Mouse (Mus musculus) left cerebral cortex, adult 11 months (tissue): ENCODE measurements around the gene Foxp1.

ENCODE experiments used
- DNase-seq: peaks from one replicate; pipeline ENCODE4 v3.0.0; 2022; ENCODE audit warnings: low spot score

The Foxp1 gene

DNA sequence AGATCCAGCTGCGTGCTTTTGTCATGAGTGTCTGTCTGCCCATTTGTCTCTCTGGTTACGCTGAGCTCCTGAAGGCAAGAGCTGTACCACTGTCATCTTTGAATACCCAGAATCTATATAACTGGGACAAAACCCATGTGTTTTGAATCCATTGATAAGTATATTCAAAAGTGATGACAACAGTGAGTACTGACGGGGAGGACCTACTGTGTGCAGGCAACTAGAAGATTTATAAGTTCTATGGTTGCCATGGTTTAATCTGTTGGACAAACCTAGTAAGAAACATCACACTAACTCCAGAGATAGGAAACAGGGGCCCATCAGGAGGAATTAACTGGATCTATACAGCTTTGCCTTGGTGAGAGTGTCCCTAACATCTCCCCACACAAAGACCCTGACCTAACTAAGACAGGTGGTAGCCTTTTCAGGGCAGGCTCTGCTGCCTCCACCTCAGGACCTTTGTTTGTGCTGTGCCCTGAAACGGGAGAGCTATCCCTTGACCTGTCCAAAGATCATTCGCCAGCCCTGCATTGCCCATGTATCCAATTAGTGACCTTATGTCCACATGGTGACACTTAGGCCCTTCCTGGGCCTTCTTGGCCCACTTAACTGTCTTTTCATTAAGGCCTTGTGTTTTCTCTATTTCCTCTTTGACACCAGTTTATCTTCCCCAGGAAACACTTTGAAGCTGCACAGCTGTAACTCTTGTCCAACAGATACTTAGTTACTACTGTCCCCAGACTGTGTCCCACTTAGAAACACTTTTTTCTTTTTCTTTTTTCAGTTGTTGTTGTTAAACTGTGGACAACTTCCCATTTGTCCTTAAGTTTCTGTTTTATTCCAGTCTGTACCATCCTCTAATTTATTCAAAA lies 530.4 kb downstream of the Foxp1 start:
- no peak for DNase-seq

DNA sequence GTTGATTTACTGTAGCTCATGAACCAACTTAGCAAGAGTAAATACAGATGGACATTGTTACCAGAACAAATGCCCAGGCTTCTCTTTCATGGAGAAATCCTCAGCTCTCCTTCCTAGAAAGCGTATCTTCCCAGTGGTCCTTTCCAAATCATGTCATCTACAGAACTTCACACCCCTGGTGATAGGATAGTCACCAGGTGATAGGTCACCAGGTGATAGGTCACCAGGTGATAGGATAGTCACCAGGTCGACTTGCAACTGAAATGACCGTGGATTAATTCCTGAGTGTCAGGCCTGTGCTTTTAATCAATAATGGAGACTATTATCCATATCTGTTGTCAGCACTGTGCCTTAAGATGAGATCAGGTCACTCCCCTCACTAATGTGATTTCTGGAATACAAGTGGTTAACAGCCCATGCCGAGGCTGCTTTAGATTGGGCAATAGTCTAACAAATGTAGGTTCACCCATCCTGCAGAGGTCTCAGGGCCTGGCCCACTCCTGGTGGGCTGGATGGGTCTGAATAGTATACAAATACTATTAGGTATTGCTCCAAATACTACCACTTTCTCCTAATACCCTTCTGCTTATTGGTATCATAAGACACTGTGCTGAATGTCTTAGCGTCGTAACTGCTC lies 534.9 kb downstream of the Foxp1 start:
- no peak for DNase-seq

DNA sequence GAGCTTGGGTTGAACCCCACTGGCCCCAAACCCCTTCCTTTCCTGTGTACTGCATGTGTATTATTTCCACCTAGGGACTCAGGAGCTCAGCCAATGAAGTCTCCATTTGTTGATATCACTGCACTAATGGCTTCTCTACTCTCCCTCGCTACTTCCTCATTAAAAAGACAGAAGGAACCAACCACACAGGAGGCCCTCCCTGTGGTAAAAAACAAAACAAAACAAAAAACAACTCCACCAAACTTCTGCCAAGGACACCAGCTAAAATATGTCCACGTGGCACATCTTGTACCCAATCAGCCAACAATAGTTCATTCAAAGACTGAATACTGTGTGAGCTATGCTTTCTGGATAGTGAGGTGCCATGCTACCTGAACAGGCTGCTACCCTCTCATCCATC lies 537.1 kb downstream of the Foxp1 start:
- DNase-seq: no peak

DNA sequence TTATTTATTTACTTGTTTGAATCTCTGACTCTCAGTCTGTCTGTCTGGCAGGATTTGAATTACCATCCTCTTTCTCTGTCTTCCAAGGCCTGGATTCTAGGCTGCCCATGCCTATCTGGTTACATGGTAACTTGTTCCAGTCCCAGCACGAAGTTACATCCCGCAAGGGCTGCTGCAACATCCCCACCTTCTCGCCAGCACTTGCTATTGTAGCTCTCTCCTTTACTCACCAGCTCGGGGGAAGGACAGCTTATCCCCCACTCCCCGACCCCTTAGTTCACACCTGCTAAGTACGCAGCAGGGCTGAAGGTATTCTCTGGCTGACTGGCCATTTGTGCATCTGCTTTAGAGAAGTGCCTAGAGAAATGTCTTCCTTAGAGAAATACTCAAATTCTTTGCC lies 537.9 kb downstream of the Foxp1 start:
- DNase-seq: no peak

DNA sequence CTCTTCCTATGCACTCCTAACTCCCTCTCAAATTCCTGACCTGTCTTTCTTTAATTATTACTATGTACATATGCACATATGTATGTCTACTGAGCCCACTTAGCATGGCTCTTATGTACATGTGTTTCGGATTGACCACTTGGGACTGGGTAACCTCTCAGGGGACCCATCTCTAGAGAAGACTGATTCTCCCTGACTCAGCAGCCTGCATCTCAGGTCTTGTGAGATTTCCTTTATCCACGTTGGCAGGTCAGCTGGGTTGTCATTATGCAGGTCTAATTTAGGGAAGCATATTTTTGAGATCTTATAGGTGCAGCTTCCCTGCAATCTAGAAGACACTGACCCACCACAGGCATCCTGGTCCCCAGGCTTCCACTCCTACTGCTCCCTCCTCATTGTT lies 538.5 kb downstream of the Foxp1 start:
- no peak for DNase-seq

DNA sequence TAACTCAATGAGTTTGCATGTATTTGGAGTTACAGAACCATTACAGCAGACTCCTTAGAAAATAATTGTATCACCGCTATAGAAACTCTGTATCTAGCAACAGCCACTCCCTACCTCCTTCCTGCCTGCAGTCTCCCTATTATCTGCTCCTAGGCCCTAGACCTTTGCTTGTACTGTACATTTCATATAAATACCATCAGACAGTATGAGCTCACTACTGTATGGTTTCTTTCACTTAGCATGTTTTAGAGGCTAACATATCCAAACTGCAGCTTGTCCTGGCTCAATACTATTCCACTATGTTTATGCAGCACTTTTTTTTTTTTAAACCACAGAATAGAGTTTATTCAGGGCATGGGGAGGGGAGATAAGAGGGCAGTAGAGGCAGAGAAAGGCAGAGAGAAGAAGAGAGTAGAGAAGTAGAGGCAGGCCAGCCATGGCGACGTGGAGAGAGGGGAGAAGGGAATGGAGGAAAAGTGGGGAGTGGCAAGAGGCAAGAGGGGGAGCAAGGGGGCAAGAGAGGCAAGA lies 539.1 kb downstream of the Foxp1 start:
- no peak for DNase-seq

DNA sequence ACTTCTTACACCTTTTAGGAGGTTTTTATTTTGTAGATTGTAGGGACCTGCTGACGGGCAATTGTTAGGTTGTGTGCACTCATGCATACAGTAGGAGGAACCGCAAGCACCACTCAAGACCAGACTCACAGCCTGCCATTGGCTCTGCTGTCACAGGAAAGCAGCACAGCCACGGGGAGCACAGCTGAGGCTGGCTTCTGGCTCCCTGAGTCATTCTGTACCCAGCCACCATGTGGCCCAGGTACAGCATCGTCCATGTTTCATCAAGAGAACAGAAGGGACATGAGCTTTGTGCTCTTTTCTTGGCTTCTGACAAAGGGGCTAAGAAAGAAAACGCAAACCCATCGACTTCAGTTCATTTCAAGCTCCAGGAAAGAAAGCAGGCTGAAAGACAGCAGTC lies 541.3 kb downstream of the Foxp1 start:
- DNase-seq: no peak

DNA sequence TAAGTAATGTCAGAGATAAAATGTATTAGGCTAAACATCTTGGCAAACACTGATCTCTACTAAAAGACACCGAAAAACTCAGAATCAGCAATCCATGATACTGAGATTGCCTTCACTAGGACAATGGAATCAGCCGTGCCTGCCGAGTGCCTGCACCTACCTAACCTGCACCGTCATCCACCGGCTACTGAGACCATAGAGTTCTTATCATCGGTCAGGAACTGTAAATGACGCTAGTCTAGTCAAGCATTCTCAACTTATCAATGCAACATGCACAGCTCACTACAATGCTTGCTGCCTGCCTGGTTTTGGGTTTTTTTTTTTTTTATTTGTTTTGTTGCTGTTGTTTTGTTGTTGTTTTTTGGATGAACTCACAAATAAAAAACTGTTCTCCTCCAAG lies 542.1 kb downstream of the Foxp1 start:
- no peak for DNase-seq

DNA sequence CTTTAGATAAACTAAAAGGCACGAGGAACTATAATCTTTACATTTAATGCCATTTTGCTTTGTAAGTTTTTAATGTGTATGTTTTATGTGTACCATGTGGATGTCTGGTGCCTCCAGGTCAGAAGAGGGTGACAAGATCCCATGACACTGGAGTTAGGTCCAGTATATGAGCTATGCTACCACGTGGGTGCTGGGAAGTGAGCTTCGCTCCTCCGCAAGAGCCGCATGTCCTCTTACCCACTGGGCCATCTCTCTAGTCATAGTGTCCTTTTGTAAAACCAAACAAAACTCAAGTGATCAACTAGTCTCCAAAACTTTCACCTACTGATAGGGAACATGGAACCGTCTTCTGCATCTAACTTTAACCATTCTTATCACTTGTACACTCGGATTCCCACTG lies 542.5 kb downstream of the Foxp1 start:
- DNase-seq: no peak

DNA sequence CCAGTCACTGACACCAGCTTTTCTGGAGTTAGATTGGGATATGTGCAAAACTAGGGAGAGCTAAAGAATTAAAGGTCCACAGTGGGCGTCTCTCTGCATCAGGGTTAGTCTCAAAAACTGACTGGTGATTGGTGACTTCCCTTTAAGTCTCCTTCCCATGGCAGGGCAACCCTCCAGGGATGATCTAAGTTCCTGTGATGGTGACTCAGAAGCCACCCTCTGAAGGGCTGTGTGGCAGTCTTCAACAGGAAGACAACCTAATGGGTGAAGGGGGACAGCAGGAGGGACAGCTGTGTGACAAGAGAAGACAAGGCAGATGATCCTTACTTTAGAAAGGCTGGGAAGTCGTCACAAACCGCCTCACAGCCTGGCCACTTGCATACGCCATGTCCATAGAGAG lies 544.7 kb downstream of the Foxp1 start:
- DNase-seq: no peak

DNA sequence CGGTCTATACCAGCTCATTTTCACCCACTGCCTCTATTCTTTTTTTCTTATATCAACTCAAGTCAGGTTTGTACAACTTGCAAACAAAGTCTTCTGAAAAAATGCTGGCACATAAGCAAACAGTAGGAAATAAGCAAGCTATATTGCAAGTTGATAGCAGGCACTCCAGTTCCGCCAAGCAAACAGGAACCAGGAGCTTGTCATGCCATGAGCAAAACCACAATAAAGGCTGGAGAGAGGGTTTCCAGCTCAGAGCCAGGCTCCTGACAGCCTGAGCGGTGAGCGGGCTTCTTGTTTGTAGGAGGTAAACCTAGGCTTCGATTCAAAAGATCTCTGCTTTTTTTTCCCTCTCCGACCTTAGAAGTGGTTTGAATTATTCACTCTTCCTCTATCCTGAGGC lies 546.6 kb downstream of the Foxp1 start:
- no peak for DNase-seq

DNA sequence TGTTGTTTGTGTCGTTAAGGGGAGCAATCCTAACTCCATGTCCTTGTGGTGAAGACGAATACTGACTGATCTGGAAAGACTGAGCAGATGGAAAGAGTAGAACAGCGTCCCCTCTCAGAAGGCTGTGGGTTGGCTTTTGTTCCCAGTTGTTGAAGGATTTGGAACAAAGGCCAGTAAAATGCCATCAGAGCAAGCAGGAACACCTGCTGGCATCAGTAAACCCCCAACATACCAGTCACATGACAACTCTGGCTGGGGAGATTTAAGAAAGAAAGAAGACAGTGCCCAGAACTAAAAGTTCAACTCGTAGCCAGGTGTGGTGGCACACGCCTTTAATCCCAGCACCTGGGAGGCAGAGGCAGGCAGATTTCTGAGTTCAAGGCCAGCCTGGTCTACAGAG lies 549.1 kb downstream of the Foxp1 start:
- DNase-seq: no peak

DNA sequence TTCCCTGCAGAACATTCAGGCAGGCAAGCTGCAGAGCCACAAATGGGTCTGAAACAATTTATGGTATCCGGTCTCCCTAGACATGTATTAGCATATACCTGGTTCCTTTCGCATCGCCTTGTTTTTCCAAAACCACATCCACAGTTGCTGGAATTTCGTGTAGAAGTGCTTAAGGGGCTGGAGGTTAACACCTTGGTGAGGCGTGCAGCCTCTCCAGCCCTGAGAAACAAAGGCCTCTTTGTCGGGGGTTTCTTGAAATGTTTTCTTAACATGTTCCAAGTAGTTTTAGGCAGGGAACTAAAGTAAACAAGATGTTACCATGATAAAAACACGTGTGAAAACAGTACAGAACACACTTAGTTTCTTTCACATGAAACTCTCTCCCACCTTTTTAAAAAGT lies 550.1 kb downstream of the Foxp1 start:
- no peak for DNase-seq

DNA sequence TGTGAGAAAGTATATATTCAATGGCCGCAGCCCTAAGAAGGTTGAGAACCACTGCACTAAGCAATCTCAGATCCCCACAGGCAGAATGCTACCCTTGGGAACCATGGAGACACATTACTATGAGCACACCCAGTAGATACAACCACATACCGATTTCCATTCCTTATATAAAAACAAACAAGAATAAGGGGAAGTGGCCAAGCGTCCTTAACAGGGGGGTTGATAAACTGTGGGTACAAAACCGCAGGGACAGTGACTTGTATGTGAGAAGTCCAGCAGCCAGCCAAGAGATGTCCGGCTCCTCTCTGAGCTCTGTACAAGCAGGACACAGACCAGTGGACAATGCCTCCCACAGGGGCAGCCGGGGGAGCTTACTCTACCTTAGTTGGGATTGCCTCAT lies 563.2 kb downstream of the Foxp1 start:
- no peak for DNase-seq

DNA sequence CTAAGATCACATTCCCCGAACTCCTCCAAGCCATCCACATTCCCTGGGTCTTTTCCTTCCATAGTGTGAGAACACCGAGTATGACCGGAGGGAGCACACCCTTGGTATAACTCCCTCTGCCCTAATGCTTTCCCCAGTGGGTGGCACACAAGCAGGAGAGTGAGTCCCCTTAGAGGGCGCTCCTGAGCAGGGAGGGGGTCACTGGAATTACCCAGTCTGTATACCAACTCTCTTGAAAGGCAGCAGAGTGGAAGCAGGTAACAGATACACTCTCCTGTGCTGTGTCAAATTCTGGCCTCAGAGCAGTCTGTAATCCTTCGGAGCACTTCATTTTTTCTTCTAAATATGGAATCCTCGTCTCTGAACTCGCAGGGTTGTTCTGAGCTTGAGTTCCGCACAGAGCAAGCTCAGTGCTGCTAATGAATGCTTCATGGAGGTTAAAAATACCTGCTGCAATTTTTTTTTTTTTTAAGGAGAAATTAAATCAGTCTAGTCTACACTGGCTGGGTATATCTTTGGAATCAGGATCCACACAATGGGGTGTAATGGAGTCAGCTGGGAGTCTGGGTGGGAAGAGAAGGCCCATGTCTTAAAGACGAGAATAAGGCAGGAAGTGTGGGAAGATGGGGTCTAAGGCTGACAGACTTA lies 565.9 kb downstream of the Foxp1 start:
- no peak for DNase-seq

DNA sequence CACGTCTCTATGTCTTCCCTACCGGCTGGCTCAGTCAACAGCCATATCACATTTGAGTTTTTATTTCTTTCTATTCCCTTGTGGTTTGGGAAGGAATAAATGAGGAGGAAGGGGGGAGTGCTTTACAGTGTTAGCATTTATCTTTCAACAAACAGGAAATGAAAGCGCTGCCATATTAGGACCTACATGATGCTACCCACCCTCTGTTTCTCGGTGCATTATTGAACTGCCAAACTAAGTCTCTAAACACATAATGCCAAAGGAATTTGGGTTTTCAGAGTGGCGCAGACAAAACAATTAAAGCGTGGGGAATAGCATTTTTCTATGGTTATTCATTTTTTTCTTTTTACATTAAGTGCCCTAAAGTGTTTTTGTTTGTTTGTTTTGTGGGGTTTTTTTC lies 566.8 kb downstream of the Foxp1 start:
- DNase-seq: no peak

DNA sequence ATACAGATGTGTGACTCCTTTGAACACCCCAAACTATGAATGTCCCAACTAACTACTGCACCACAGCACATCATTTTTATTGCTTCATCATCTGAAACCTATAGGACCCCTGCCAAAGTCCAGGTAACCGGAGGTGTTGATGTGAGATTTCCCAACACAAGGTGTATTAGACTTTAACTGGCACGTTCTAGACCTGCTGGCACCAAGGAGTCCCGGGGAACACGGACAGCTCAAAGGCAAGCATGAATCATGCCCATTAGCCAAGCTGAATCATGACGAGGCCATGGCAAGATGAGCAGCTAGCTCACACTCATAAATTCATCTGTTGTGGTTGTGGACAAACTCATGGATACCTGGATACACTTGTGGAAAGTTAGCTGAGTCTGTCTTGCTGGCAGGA lies 568.1 kb downstream of the Foxp1 start:
- no peak for DNase-seq

DNA sequence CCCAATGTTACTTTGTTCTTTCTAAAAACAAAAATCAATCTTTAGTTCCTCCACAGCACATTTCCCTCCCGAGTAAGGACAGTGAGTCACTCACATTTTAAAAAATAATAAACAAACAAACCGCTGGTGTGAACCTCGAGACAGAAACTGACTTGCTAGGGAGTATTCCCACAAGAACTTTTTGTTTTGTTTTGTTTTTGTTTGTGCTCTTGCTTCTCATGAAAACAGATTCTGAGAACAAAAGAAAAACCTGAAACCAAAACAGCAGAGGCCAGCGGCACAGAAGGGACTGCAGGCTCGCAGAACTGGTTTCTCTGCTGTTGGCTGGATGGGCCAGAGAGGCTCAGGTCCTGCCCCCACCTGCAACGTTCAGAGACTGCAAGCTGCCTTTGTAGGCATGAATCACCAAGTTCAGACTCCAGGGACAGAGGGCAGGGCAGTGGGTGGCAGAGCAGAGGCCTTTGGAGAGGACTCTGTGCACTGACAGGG lies 572.8 kb downstream of the Foxp1 start:
- no peak for DNase-seq

DNA sequence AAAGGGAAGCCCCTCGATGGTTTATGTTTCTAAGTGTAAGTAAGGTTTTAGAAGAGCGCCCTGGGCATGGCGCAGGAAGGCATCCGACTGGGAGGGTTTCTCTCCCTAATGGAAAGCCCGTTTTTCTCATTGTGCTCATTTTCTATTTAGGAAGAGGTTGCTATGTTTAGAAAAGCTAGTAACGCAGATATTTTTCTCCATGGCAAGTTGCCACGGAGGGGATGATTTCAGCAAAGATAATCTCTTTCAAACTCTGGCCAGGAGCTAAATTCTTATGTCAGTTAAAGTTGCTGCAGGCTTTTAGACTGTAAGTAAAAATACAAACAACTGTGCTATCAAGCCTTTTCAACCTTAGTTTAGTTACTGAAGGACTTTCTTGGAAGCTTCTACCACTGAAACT lies 573.2 kb downstream of the Foxp1 start:
- DNase-seq: no peak

DNA sequence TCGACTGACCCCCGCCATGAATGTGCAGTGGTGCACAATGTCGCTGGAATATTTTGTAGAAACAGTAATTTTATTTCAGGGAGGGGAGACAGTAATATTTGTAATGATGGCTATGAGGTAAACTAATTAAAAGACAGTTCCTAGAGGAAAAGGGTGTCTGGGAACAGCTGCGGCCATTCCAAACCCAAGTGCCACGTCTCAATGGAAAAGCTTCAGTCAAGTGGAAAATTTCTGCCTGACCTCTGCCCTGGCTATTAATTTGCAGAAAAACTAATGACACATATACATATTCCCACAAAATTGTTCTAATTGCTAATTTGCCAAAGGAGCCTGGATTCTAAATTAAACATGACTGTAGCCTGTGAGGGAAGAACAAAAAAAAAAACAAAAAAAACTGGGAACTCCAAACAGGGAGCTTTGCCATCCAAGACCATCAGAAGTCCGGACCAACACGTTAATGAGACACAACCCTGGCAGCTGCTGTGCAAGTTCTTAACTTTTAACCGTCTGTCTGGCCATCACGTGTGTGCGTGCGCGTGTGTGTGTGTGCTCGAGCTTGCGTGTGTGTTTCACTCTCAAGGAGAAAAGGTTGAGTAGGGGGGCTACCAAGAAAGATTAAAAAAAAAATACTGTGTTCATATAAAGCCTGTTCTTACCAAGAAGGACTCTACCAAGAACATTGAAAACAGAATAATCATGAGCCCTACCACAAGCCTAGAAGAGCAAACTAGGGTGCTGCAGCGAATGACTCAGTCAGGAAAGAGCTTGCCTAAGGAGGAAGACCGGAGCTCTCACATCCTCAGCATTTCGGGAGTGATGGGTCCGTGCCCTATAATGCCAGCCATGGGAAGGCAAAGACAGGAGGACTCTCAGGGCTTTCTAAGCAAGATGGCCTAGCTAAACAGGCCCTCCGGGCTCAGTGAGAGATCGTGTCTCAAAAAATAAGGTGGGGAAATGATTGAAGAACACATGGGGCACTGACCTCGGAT lies 574.1 kb downstream of the Foxp1 start:
- DNase-seq: no peak

DNA sequence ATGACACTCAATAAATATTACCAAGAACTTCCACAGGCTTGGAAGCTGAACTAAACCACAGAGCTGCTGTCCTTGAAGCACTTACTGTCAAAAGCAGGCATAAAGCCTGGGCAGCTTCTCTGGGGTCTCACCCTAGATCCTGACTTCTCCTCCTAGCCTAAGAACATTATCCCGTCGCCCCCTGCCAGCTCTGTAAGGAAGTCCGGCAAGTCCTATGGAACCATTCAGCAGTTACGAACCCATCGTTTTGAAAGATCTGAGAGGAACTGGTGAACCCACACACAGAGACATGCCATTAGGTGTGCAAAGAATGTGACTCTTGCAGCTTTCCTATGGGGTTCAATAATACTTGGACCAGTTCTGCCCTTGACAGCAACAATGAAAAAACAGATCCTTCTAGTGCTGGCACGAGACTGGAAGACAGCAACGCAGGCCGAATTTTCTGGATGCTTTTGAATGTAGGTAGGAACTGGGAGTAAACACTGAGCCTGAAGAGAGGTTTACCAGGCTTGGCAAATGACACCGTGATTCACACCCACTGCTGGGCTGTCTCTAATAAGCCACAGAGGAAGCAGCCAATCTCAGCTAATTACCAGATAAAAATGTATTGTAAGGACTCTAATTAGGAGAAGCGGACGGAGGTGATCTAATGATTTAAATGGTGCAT lies 574.9 kb downstream of the Foxp1 start:
- no peak for DNase-seq
